Mouse (Mus musculus) frontal cortex, postnatal 10 days (tissue): ENCODE measurements around the gene Map1s.

Experiments used
- DNase-seq, 2 experiments: peaks; one replicate each; pipeline ENCODE4 v3.0.0; 2022; ENCODE audit warnings: low spot score in 2 of 2, mixed read lengths in 1 of 2

Gene Map1s

DNA sequence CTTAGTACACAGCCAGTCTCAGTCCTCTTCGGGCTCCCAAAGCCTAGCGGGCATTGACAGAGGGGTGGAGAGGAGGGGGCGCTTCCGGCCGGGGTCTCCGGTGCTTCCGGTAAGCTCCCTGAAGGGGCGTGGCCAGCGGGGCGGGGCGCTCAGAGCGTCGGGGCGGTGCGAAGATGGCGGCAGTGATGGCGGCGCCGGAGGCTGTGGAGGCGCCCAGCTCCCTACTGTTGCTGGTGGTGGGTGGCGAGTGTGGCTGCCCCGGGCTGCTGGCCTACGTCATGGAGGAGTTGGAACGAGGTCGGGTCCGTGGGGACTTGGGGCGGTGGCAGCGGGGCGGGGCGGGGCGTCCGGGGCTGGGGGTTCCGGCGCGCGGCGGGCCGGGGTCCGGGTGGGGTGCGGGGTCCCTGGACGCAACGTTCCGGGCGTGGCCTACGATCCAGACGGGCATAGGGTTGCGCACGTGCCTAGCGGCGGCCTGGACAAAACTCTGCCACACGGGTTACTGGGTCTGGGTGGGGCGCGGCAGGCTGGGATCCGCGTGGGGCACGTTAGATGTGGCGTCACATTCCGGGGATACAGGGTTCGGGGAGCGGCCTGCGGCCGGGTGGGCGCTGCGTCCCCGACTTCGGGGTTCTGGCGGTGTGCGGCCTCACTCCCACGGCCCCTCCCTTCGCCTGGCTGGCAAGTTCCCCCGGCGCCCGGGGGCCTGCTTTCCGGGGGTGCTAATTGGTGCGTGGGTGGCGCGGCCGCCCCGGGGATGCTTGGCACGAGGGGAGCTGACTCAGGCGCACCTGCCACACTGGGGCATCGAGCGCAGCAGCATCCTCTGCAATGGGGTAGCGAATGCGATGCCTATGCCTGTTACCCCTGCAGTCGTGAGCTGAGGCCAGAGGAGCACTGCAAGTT lies at the start of gene Map1s:
Gene Map1s (plus strand): TSS at position 102 of the 906 bp plus-strand sequence.
- DNase-seq: peak; percentile 82 to 89

DNA sequence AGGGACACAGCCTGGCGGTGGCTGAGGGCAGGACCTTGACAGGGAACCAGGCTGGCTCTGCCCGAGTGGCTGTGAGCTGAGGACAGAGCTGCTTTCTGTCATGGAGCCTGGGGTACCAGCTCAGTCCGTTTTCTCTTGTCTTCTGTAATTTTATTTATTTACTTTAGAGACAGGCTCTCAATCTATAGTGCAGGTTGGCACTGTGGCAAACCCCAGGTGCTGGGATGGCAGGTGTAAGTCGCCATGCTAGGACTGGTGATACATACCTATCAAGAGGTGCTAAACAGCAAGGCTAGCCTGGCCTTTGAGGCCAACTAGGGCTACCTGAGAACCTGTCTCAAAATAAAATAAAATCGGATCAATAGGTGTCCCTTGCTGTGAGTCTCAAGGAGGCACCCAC lies 49.7 kb upstream of the Map1s start:
- no peak for DNase-seq

DNA sequence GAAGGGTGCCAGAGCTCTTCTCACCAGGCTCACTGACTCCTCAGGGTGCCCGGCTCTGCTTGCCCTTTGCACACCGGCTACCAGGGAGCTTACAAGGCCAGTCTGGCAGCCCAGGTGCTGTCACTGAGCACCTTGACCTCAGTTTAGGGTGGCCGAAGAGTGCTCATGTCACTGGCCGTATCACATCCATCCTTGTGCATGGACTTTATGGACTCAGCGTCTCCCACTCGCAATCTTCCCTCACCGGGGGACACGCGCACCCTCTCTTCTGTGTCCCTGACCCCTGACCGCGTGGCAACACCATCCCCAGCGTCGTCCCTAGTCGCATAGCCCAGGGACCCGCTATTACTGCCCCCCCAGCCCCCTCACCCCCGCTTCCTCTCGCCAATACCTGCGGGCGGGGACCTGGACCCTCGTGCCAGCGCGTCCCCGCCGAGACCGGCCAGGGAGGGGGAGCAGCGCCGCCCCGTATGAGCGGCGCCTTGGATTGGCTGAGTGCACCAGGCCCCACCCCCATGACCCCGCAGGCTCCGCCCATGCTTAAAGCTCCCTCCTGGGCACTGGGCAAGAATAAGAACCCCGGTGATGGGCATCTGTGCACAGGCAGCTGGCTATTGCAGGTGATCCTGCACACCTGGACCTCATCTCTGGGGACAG lies 49.1 kb upstream of the Map1s start:
- peak in 1 of 2 experiments; percentile 73 for DNase-seq

DNA sequence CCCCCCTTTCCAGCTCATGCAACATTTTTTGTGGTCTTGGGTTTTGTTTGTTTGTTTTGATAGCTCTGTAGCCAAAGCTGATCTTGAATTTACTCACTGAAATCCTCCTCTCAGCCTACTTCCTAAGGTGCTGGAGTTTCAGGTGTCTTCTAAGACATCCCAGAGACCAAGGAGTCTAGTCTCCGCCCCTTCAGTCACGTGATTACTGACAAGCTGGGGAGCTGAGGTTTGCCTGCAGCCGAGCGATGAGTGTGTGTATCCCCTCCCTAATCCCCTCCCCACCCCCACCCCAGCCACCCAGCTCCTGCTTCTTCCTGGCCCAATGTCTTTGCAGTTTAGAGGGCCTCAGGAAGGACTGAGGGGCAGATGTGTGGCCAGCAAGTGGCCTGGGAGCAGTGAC lies 48.2 kb upstream of the Map1s start:
- no peak for DNase-seq

DNA sequence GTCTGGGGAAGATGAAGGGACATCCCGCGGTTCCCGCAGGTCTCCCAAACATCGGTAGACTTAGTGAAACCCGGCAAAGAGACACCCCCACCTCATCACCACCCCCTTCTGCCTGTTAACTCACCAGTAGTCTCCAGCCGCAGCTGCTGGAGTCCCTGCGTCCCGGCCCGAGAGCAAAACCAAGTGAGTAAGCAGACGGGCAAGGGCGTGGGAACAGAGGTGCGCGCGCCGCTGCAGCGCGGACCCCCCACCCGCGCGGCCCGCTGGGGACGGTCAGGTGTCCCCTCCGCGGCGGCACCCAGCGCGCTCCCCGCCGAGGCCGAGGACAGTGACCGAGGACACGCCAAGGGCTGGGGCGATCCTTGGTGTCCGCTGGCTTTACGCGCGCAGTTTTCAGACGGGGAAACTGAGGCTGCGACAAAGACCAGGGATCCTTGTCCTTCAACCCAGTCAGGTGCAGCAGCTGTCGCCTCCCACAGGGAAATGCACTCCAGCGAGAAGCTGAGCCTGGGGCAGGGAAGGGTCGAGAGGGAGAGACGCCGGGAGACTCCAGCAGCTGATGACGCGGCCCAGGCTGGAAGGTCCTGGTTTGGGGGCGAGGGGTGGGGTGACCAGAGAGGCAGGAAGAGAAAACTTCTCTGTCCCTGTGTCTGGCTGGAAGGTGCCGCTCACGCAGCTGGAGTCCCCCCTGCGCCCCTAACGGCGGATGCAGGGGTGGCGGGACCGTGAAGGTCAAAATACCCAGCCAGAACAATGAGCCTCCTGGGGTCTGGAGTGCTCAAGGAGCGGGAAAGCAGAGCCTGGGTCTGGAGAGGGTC lies 42.7 kb upstream of the Map1s start, which contains the start of gene Kcnn1:
Gene Kcnn1 (minus strand): TSS at position 435 of the 818 bp plus-strand sequence.
- DNase-seq: no peak

DNA sequence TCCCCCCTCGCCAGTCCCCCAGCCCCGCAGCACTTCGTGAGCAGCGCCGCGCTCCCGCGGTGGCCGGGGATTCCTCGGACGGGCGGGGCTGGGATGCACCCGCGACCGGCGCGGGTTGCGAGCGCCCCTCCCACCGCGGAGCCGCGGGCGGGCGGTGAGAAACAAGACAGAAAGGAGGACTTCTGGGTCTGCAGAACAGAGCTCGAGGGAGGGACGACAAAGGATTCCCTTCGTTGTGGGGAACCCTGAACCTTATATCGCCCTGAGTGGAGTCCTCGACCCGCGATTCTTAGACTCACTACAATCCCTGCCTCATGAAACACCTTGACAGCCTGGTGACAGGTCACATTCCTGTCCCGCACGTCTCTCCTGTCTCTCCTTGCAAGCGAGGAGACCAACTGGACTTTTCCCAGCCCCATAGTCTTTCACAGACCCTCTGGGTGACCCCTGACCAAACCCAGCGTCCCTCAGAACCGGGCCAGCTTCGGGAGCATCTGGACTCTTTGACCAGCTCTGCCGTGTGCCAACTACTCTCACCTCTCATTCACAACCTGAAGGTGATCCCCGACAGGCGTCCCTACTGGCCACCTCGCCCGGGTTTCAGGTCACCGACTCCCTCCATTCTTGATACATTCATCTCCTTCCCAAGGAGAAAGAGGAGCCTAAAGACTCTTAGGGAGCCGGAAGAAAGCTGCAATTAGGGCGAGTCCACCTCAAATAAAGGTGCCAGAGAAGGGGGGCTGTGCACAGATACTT lies 41.6 kb upstream of the Map1s start:
- no peak for DNase-seq

DNA sequence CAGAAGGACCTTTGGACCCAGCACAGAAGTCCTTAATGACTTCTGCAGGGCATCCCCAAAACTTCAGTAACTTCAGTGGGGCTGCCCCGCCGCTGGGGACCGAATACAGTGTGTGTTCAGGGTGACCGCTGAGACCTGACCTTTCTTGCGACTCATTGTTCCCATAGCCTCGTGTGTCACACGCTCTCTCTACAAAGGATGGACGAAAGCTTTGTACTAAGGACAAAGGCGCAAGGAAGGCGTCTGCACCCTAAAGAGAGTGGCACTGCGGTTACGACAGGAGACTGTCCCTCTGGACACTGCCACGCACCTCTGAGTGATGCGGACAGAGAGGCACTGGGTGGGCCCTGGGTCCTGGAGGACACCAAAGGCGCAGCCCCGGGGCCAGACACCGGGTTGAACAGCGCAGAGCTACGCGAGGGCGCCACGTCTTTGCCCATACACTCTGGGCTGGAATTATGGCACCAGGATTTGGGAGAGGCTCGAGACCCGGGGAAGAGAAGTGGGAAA lies 41.0 kb upstream of the Map1s start:
- no peak for DNase-seq

DNA sequence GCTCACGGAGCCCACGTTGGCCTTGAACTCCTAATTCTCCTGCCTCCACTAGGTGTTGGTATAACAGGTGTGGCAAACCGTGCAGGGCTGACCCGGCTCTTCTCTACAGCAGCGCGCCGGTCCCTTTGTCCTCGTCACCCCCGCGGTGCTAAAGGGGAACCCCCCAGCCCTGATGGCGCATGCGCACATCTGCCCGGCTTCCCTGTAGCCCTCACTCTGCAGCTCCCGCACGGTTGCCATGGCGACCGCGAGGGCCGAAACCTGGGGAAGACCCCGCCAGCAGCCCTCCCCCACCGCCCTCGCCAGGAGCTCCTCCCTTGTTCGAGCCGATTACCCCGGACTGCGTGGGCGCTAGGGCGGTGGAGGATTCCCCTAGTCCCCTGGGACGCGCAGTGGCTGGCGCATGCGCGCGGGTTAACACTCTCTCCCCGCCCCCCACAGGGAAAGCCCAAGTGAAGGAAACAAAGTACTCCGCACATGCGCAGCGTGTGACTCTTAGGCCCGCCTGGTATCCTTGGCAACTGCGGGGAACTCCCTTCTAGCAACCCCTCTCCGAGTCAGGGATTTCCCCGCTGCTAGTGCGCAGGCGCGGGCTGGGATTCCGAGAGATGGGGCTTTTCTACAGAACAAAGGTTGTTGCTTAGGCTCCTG lies 40.3 kb upstream of the Map1s start:
- DNase-seq: peak; percentile 100

DNA sequence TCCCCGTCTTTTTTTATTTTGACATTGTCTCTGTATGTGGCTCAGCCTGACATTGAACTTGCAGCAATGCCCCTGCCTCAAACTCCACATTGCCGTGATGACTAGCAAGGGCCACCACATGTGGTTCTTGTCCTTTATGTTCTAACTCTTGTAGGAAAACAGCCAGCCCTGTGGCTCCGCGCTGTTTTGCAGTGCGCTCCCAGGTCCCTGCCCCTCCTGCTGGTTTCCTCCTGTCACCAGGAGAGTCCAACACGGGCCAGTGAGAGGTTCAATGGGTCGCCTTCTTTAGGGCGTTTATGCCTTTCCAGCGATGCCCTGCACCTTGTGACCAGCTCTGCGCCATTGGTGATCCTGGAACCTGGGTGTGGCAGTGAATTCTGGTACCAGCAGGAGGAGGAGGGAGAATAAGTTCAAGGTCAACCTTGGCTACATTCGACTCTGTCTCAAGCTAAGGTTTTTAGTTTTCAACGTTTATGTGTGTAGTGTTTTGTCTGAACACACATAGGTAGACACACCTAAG lies 39.7 kb upstream of the Map1s start:
- DNase-seq: no peak

DNA sequence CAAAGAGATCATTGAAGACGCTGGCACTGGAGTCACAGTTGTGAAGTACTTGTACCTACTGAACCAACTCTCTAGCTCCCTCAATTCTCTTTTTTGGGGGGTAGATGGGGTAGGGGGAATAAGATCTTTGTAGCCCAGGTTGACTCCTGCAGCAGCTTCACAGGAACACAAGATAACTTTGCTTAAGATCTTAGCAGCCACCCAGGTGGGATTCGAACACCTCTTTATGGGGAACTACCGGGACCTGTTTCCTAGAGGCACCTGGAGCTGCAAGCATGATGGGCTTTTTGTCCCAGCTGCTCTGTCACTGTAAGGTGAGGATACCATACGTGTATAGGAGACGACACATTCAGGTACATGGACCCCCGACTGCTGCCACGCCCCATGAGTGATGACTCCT lies 39.2 kb upstream of the Map1s start:
- DNase-seq: no peak

DNA sequence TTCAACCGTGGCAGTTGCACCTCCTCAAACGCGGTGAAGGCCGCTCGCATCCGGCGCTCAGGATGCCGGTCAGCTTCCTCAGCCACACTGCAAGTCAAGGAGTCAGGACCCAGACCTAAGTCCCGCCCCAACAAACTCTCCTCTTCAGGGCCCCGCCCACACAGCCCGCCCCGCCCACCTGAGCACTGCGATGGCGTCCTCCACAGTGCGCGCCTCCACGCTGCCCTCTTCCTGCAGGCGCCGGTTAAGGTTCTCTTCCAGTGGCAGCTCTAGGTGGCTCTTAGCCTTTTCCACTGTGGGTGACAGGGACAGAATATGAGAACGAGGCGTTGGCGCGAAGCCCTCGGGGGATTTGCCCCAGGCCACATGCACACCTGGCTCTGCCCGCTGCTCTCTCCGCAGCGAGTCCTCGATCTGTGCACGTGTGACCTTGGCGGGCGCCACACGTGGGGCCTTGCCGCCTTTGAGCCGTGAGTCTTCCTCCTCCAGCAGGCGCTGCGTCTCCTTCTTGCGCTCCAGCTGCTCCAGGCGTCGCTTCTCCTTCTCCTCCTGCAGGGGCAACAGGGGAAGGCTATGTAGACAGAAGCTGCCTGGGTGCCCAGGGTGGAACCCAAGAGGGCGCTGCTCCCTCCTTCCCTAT lies 37.1 kb upstream of the Map1s start:
- no peak for DNase-seq

DNA sequence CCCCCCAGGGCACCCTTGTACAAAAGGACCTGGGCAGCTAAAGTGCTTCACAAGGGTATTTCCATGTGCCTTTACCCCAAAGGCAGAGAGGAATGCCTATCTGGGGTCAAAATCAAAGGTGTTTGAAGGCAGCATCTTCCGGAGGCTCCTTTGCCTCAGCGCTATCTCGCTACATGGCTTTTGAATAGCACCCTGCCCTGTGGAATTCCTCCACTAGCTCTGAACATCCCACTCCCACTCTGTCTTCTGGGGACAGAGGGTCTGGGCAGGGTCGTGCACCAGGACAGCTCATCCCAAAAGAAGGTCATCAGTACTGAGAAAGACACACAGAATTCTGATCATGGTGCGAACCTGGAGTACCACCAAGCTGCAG lies 36.5 kb upstream of the Map1s start:
- no peak for DNase-seq

DNA sequence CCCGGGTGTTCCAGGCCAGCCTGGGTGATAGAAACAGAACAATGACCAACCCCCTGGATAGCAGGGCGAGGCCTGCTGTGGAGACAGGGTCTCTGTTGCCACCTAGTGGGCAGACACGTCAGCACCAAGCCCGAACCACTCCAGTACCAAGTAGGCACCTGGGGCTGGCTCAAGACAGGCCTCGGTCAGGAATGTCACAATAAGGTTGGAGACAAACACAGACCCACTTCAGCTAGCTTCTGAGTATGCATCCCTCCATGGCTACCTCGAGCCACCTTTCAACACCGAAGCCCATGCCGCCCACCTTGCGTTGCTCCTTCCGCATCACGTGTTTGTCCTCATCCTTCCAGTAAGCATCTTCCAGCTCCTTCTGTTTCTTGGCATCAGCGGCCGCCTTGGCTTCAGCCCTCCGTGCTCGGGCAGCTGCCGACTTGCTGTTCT lies 36.1 kb upstream of the Map1s start:
- peak in 1 of 2 experiments; percentile 79 for DNase-seq

DNA sequence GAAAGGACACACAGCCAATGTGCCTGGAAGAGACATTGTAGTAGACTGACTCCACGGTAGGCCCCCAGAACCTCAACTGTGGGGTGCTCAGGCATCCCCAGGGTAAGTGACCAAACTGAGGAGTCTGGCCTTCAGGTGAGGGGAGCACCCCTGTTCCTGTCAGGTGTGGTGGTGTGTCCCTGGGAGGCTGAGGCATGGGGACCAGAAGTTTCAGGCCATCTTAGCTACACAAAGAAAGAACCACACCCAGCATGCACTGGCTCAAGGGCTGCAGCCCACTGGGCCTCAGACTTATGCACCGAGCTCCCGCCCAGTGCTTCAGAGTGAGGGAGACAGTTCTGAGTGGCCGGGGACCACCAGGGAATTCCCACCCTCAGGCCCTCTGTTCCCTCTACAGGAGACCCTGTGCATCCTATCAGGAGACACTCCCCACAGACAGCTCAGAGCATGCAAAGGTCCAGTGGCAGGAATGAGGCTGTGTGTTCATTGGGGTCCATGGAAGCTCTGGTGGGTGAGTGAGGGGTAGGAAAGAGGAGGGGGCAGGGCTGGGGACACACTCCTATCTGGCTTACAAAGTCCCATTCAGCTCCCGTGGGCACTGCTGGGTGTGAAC lies 34.4 kb upstream of the Map1s start:
- DNase-seq: no peak

DNA sequence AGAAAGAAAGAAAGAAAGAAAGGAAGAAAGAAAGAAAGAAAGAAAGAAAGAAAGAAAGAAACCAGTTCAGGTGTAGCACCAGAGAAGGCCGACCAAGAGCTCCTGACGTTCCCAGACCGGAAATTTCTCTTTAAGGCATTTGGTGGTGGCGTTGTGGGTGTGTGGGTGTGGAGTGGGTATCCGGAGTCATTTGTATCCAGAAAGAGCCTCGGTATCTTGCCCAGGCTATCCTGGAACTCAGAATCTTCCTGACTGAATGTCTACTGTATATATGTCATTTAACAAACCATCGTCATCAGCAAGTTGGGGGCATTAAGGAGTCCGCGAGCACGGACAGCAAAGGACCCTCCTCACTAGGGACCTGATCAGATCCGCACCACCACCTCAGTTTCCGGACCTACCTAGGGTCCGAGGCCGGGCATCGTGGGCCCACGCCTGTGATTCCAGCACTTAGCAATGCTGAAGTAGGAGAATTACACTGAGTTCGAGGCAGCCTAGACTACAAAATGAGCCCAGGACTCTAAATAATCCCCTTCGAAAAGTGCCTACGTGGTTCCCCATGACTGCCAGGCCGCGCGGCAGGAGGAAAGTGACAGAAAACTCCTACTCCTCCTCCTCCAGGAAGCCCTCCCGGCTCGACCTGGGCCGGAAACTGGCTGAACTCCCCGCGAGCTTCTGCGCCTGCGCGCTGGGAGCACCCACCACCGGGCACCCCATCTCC lies 32.9 kb upstream of the Map1s start:
- no peak for DNase-seq

DNA sequence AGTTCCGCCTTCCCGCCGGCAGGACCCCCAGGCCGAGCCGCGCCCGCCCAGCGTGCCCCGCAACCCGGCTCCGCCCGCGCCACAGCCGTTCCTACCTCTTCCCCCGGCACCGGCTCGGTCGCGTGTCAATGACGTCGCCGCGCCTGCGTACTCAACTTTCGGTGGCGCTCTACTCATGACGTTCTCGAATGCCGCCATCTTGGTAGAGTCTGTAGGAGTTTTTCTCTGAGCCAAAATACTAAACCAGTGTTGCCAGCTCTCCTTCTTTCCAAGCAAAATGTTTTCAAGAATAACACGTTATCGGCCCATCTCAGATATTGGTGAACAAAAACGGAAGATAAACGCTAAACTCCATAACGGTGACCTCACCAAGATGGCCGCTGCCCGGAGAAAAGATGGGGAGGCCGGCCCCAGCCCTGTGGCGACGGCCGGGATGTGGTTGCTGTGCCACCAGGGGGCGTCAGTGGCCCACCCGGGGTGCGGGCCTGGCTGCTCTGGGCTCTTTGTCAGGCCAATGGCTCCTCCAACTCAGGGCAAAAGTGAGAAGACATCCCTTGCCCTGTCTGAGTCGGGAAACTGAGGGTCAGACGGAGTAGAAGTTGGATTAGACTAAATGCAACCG lies 32.3 kb upstream of the Map1s start, which contains the start of gene Ccdc124:
Gene Ccdc124 (minus strand): TSS at position 572 of the 622 bp plus-strand sequence.
- DNase-seq: peak; percentile 90 to 95

DNA sequence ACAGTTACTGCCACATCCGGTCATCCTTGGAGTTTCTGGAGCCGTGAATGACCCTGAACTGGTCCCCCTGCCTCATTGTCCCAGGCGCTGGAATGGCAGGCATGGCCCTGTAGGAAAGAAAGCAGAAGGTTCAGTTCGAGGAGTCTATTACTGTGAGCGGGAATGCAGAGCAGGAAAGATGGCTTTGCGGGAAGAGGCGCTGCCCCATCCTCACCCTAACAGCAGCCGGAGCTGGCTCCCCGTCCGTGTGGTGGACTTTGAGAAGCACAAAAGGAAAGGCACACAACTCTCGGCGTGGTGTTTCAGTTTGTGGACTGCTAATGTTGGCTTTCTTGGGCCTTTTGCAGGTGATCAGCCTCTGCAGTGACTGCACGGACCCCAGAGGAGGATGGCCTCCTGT lies 31.3 kb upstream of the Map1s start:
- no peak for DNase-seq

DNA sequence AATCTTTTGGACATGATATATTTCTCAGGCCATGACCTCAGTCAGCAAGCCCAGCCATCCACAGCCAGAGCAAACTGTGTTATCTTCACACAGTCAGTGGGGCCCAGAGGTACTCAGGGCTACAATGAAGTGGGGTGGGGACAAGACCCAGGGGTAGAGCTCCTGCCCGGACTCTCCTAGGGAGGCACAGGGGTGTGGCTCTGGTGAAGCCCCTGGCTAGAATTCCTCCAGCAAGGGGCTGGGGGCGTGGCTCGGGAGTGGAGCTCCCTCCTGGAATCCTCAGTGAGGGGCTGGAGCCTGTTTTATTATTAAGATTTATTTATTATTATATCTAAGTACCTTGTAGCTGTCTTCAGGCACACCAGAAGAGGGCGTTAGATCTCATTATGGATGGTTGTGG lies 29.4 kb upstream of the Map1s start:
- no peak for DNase-seq
